Mouse (Mus musculus) megakaryocyte progenitor cell, adult 5-6 weeks (primary cell): ENCODE measurements at regions not wholly inside any gene's neighbourhood (a gene's known extent, or its start where the extent isn't known, plus 50 kb on each side); places are given as distances from the start of the nearest gene placed in this dataset.
A peak's percentile ranks its signal among the peaks of the same experiment; 100 is the strongest.

Source experiments
- ATAC-seq: replicated peaks from 2 replicates; pipeline ENCODE4 v1.8.0; 2016; ENCODE audit warnings: mild to moderate bottlenecking, moderate TSS enrichment, inconsistent platforms; ENCODE audit not compliant: poor library complexity

DNA sequence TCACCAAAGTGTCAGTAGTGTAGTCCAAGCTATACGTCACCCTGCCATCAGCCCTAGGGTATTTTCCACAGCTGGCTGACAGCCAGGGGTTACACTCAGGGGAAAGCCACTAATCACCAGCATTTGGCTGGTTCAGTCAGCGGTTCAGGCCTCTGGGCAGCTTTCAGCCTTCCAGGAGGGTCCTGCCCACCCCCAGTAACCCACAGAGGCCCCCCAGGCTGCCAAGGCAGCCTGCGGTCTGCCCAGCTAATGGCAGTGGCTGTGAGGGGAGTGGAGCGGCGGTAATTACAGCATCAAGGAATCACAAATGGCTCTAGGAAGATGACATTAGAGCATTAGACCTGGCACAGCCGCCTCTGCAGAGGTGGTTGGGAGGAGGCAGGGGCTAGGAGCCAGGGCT is 379.7 kb downstream of the H2al1j start:
- no peak for ATAC-seq

DNA sequence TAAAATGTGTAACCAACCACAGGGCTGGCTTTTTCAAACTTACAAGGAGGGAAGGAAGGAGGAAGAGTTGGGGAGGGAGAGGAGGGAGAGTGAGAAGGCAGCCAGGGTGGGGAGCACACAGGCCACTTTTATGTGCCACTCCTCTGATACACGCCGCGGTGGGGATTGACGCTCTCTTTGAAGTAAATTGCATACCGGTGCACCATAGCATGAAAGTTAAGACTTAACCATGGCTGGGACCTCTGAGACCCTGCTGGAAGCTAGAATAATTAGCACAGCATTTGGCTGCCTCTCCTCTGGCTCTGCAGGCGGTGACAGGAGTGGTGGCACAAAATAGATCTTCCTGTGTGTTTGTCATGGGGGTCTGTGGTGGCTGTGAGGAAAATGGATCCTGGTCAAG is 380.7 kb downstream of the H2al1j start:
- ATAC-seq = no peak

DNA sequence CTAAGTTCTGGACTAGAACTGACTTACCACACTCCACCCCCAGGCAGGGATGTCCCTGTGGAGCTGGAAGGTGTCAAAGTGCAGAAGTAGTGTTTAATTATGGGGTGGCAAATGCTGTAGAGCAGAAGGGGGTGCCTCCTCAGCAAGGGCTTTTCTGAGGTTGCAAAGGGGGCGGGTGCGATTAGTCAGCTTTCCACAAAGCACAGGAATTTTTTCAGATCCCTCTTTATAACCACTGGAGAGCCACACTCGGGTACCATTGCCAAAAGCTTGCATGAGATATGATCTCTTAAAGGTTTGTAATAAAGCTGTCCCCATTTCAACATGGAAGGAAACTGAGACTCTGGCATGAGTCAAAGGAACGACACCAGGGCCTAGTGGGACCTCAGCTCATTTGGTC is 381.7 kb downstream of the H2al1j start:
- no peak for ATAC-seq

DNA sequence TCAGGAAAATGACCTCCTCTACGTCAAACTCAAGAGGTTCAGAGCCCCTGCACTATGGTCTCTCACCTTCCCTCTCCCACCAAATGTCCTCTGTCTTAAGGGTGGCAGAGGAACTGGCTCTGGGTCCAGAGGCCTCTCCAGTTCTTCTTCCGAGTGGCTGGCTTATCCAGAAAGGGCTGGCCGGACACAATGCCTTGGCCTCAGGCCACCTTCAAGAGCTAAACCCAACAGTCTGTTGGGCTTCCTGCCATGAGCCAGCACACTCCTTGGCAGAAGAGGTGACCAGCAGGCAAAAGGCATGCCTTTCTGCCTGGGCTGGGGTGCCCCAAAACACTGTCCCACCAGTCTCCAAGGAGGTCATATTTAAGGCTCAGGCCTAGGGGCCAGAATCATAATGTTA is 385.8 kb downstream of the H2al1j start:
- ATAC-seq = no peak

DNA sequence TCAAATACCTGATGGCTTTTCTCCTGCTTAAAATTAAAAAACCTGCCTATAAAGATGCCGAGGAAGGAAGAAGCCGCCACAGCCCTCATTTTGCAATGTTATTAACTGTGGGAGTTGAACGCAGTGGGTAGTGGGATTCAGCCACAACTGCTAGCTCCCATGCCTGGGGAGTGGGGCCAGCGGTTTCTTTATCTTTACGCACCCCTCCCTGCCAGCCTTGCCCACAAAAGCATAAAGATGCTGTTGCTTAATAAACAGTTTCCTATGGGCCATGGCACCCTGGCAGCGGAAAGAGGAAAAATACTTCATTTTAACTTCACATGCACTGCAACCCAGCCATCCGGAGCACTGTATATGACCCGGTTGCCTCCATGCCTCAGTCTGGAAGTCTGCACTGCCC is 389.2 kb downstream of the H2al1j start:
- peak; percentile 80 for ATAC-seq

DNA sequence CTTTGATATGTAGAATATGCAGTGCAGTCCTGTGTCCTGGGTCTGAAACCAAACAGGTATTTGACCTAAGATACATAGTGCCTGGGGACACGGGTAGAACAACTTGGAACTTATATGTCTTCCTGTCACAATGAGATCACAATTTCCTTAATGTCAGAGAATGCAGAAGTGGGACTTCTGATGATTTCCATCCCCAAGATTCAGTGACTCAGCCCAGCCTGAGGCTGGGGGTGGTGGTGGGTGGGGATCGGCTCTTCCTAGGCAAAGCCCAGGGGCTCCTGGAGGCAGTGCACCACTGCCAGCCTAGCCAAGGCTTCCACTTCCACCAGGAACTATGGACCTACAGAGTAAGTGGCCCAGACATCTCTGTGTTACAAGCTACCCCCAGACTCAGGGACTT is 391.2 kb downstream of the H2al1j start:
- ATAC-seq = peak; percentile 59

DNA sequence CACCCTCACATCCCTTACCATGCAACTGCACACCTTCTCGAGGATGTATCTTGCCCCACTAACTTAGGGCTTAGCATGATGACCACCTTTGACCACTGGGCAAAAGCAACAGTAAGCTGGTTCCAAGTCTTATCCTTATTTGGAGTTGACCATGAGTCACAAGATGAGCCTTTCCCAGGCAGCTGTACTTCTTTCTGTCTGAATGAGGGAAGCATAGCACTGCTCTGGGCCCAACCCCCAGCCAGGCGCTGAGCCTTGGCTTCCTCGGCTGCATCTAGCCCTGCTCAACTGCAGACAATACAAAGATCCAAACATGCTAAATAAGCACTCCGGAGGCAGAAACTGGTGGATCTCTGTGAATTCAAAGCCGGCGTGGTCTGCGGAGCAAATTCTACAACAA is 392.9 kb downstream of the H2al1j start:
- ATAC-seq = no peak

DNA sequence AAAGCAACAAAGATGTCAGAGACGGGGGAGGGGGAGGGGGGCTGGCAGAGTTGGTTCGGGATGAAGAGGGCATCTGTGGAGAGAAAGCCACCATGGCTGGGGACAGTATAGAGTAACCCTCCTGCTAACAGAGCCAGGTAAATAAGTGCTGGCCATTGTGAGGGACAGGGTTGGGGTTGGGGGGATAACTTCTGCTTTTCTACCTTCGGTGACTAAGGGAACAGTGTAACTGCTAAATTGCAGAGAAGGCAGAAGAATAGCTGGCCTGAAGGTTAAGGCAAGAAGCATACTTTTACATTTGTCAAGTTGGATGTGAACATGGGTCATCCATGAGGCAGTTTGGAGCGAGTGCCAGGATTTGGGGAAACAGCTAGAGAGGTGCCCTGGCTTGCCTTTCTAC is 395.1 kb downstream of the H2al1j start:
- ATAC-seq = peak; percentile 66

DNA sequence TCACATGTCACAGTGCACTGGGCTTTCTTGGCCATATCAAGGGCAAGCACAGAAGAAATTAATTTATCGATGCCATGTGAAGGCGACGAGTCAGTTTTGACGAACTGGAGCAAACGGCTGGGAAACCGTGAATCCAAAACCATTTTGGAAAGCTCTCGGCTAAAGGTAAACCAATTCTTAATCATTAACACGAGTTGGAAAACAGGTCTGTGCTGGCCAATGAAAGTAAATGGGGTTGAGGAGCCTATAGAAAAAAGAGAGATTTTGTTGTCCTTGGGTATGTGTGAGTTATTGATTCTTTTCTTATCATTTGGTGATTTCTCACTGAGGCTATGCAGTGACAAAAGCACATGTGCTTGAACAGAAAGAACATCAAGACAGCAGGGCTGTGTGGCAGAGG is 397.1 kb downstream of the H2al1j start:
- ATAC-seq = no peak

DNA sequence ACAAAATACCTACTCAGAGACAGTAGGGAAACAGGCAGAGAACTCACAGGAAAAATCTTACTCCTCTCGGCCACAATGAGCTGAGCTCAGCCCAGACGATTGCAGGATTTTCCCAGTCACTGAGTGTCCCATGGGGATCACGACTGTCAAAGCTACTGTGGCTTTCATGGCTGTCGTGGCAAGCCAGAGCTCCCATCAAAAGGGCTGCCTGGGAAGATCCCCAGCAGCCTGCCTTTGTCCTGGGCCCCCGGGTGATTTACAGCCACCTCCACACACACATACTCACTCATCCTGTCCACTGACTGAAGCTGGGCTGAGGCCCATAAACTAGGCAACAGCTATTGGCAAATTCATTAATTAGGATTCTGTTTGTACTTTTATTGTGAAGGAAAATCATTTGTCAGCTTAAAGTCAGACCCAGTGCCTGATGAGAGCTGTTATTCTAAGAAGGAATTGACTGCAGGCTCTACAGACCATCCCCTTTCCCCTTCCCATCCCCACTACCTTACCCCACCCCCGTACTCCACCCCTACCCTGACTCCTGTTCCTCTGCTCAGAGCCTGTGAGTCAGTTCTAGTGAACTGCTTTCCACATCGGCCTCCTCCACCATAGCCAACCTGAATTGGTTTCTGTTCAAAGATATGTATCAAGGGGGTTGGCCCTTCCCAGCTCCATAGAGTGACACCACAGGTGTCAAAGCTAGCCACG is 399.1 kb downstream of the H2al1j start:
- ATAC-seq = no peak

DNA sequence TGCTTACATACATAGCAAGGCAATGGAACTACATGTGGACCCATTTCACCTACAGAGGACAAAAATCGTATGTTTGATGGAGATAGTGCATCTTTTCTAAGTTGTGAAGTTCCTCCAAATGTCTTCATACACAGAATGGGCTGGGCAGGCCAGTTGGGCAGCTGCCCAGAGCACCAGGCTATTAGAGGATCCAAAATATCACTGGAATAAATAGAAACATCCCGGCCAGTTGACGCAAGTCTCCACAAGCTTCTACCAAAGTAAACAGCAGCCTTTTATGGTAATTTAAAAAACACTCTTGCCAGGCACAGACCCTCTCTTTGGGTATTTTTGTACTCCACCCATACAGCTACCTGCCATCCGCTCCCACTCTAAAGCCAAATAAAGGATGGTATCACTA is 400.9 kb downstream of the H2al1j start:
- ATAC-seq = no peak

DNA sequence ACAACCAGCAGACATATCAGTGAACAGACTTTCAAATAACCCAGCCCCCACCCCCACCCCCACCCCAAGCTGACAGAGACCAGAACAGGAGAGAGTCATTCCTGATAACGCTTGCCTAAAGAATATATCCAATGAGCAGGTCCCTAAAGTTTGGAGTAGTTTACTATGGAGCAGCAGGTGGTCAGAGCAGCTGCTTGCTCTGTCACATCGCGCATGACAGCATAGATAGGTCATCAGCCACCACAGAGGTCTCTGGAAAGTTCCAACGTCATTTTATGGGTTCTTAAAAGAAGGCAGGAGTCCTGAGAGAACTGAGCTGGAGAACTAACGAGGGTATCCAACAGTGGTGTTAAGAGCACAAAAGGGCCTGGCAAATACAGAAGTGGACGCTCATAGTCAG is 402.4 kb downstream of the H2al1j start:
- ATAC-seq = no peak

DNA sequence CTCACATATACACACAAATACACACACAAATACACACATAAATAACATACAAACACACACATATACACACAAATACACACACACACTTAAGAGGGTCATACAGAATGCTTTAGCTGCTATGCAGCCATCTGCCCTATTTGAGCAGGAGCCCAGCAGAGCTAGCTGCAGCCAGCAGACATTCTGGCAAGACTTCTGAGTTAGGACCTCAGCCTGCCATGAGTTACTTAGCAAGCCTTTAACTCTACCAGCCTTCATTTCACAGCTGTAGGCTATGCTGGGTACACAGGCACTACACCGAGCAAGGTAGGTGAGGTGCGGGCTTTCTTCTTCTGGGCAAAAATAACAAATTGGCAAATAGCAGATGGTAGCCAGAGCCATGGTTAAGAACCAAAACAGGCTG is 404.7 kb downstream of the H2al1j start:
- ATAC-seq = no peak

DNA sequence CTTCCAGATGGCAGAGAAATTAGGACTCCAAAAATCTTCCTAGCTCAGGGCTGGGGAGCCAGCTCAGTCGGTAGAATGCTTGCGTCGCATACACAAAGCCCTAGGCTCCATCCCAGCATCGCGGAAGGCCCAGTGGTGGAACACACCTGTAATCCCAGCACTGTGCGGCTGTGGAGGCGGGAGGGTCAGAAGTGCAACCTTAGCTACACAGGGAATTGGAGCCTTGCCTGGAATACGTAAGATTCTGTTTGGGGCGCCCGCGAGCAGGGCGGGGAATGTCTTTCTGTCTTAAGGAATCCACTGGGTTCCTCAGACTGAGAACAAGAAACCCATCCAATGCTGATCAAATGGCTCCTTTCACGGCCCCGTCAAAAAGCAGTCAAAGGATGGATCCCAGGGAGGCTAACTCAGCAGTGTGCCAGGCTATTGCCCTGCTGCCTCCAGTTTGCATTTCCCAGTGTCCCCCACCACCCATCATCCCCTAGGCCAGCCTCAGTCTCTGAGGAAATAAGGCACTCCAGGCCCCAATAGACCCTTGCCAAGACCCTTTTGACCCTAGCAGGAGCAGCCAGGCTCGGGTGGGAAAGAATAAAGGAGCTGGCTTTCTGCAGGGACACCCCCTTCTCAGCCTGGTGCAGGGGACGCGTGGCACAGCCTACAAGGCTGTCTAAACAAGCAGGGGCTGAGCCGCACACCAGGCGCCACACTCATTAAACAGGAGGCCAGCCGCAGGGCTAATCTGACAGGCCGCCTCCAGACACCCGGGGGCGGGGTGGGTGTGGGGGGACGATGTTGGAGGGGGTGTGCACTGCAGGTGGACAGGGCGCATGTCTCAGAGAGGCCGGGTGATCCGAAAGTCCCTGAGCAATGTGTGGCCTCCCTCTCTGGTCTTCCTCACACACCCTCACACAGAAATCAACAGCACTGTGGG is 407.1 kb downstream of the H2al1j start:
- ATAC-seq = no peak

DNA sequence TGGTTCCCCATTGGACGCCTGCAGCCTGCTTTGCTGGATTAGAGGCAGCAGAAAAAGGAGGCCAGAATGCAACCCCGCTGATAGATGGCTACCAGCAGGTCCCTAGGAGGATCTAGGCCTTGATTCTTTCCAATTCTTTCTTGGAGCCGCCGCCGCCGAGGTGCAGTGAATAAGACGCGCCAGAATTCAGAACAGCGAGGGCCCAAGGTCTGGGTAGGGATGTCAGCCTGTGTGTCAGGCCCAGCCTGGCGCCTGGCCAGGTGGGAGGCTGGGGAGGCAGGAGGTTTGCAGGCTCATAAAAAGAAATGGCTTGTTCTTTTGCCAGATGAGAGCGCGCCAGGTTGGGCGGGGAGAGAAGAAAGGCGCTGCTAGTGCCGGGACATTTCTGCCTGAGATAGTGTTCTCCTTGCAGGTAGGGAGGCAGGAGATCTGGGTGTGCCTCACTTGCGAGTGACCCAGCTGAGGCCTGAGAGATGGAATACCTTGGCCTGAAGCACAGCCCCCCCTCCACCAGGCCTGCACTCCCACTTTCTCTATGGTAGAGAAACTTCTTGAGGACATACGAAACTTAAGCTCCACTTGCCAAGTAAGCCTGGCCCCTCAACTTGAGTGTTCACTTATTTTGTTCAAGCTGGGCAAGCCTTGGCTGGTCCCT is 408.0 kb downstream of the H2al1j start:
- peak; percentile 26; the same call in 1 of the 2 replicates for ATAC-seq

DNA sequence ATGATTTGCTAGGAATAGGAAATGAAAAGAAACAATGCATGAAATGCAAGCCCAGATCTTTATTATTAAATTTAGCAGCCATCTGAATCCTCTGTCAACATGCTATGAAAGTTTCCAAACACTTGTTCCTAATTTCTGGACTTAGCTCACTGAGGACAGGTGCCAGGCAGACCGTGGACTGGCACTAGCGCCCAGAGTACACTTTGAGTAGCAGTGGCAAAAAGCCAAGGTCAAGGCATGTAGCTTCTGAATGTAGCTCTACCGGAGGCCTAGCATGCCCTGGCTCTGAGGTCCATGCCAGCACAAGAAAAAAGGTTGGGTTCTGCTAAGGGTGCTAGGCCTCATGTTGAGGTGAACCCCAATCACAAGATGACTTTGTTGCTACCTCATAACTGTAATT is 408.9 kb downstream of the H2al1j start:
- no peak for ATAC-seq

DNA sequence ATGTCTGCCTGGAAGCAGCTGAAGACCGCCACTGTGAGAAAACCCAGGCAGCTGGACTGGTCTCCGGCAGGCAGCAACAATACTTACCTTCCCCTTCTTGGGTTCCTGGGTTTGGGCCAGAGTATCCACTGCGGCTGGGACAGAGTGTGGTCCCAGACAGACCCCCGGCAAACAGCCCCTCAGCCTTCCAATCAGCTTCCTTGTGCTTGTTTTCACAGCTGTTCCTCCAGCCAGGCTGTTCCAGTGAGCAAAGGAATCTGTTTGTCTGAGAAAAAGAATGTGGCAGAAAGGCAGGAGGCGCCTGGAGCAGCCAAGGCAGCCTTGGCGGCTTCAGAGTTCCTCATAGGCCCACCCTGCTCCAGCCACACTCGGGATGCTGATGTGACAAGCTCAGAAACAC is 411.9 kb downstream of the H2al1j start:
- no peak for ATAC-seq

DNA sequence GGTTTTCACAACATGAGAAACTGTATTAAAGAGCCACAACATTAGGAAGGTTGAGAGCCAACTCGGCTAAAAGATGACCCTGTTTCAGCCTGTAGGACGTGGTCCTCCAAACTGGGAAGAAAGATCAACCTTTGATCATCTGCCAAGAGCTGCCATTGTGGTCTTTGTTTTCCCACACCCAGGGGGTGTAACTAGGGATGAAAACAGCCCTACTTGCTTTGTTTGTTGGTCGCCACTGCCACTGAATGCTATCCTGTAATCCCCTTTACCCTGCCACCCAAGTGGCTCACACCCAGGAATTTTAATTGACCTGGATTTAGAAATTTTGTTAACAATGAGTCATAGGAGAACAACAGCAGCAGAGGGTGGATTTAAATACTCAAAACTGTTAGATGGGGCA is 414.2 kb downstream of the Bcor start:
- no peak for ATAC-seq

DNA sequence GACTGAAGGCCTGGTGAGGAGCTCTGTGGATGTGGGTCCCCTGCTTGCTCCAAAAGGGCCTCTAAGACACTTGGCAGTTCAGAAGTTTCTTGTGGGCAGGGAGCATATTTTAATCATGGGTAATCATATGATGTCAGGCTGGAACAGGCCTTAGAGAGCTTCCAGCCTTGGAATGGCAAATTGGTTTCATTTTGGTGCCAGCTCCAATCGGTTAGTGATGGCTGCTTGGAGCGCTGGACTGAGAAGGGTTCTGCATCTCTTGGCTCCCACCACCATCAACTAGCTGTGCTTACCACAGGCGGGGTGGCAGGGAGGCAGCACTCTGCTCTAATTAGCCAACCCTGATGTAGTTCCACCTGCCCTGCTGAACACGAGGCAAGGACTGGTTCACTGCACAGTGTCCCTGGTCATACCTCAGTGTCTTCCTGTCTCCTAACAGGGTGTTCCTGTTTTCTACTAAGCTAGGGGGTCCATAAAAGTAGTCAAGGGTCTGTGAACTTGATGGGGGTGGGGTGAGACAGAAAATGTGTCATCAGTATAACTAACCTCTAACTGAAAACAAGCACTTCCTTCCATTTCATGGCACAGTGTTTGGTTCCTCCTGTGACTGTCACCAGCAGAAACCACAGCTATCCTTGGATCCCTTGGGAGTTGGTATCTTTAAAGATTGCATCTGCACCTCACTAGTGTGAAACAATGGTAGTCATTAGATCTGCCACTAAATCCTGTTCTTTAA is 412.6 kb downstream of the Bcor start:
- peak; percentile 66 for ATAC-seq

DNA sequence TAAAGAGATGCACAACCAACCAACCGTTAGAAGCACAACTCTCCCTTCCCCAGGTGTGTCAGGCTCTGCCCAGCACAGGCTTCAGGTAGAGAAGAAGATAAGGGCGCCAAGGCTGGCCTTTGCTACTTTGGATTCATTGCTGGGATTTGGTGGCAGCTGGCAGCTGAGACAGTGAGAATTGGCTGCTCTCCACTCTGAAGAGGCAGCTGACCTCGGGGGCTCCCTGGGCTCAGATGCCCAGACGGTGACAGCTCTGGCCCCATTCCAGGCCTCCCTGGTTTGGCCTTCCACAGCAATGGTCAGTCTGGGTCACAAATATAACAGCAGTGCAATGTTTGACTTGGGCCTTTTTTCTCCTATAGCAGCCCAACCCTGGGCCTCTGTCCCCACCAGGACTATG is 411.9 kb downstream of the Bcor start:
- no peak for ATAC-seq

DNA sequence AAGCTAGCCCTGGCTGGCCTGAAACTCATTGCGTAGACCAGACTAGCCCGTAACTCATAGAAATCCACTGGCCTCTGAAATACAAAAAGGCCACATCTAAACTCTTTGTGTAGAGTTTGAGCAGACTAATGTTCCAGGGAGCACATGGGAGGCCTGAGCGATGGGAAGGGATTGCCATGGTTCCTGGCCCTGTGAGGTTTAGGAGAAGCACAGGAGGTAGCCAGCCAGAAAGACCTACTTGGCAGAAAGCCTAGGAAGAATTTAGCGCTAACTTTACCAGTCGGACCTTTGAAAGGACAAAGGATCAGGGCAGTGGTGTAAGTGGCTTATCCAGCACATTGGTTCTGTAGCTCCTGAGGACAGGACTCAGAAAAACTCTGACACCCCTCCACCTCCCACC is 407.6 kb downstream of the Bcor start:
- ATAC-seq = no peak
